Mouse (Mus musculus): Measurements from ENCODE around the gene Nck1. TPM values are rescaled to one million over a fixed set of nuclear protein-coding genes. Genes with fewer than 3 reads are reported as not detected.

Nck1 gene
- polyA plus RNA-seq, 1 experiment from 2014 or later: 74.7 TPM

Other genes starting within 250 kb of the Nck1 start
- 1.0 and 1.3 TPM in 2 replicates for gene Il20rb, start 59.3 kb downstream of the Nck1 start, polyA plus RNA-seq (2014; fragmentation: Nextera tagmentation; extraction: Ambion mirVana)
- gene Slc35g2, start 25.0 kb upstream of the Nck1 start, polyA plus RNA-seq (2014; fragmentation: Nextera tagmentation; extraction: Ambion mirVana): 7.5 and 8.5 TPM in 2 replicates
- 57.8 and 63.0 TPM in 2 replicates for gene Stag1, start 51.7 kb upstream of the Nck1 start, polyA plus RNA-seq (2014; fragmentation: Nextera tagmentation; extraction: Ambion mirVana)

Measured in forebrain, embryonic 11.5 days (tissue).